Mouse (Mus musculus) liver, embryonic 13.5 days (tissue): ENCODE measurements around the gene Atp2a2. TPM values are rescaled to one million over a fixed set of nuclear protein-coding genes. Genes with fewer than 3 reads are reported as not detected.
"Not testable (repeated sequence)": the region's sequence is repeated elsewhere in the genome, so short reads cannot be mapped to it uniquely, and the experiment has no call there.

Source experiments
- ATAC-seq: fragments of 200-750 bp; cut with Nextera tagmentation; 2 replicates; pipeline ENCODE4 v1.8.0; 2017; ENCODE audit warnings: low read depth, mild to moderate bottlenecking, moderate number of reproducible peaks, moderate library complexity
- DNase-seq: peaks from one replicate; pipeline ENCODE4 v3.0.0; 2022
- H3K27ac ChIP-seq: fragments of 300-500 bp; sonication (generic); 2 replicates; pipeline ENCODE4 v1.5.1; 2015; ENCODE audit warnings: moderate library complexity, mild to moderate bottlenecking, inconsistent platforms
- H3K27me3 ChIP-seq: fragments of 300-500 bp; sonication (generic); 2 replicates; pipeline ENCODE4 v1.6.1; 2015; ENCODE audit warnings: mild to moderate bottlenecking, inconsistent platforms
- H3K36me3 ChIP-seq: fragments of 300-500 bp; sonication (generic); 2 replicates; pipeline ENCODE4 v1.6.1; 2015; ENCODE audit warnings: mild to moderate bottlenecking, inconsistent platforms
- H3K4me1 ChIP-seq: fragments of 300-500 bp; sonication (generic); replicated peaks from 2 replicates; pipeline ENCODE4 v1.6.1; 2015; ENCODE audit warnings: inconsistent platforms
- H3K4me2 ChIP-seq: fragments of 300-500 bp; sonication (generic); 2 replicates; pipeline ENCODE4 v1.6.1; 2015; ENCODE audit warnings: inconsistent platforms, mild to moderate bottlenecking, moderate library complexity
- H3K4me3 ChIP-seq: fragments of 300-500 bp; sonication (generic); replicated peaks from 2 replicates; pipeline ENCODE4 v1.5.1; 2015; ENCODE audit warnings: mild to moderate bottlenecking, inconsistent platforms
- H3K9ac ChIP-seq: fragments of 300-500 bp; sonication (generic); 2 replicates; pipeline ENCODE4 v1.6.1; 2015; ENCODE audit warnings: mild to moderate bottlenecking, inconsistent platforms
- H3K9me3 ChIP-seq: fragments of 300-500 bp; sonication (generic); replicated peaks from 2 replicates; pipeline ENCODE4 v1.6.1; 2016; ENCODE audit warnings: inconsistent platforms
- WGBS: fragments of 180-500 bp; shearing (Covaris S2); methylation state at CpG from one replicate; pipeline ENCODE4 v1.1.7; 2015; ENCODE audit not compliant: insufficient replicate concordance; 5-methylcytosine and 5-hydroxymethylcytosine counted together
- polyA plus RNA-seq: library from polyadenylated mRNA; unstranded; fragments of >200 nt; fragmentation: Nextera tagmentation; extraction: Ambion mirVana; gene quantifications from 2 replicates; pipeline ENCODE4 v1.2.1, GENCODE M21; 2015

The Atp2a2 gene
- polyA plus RNA-seq, 1 experiment from 2014 or later = 14.1 TPM

GRCm38 (mm10) chr5:122493035-122493434, 9.0 kb downstream of the Atp2a2 start:
- Histone ChIP-seq H3K9me3 (no peaks in the 10 kb centered on the region), H3K36me3 (peaks cover 87% of the 10 kb centered on the region), H3K4me2 (no peak overlapping the region), H3K27ac (no peak overlapping the region), H3K27me3 (no peaks in the 10 kb centered on the region), H3K4me3 (no peak overlapping the region), H3K9ac (no peak overlapping the region), H3K4me1 (peaks cover 12% of the 10 kb centered on the region)
- ATAC-seq = no peak
- WGBS = 82% methylated on average over 2 of the region's 2 CpGs
- no peak for DNase-seq

DNA sequence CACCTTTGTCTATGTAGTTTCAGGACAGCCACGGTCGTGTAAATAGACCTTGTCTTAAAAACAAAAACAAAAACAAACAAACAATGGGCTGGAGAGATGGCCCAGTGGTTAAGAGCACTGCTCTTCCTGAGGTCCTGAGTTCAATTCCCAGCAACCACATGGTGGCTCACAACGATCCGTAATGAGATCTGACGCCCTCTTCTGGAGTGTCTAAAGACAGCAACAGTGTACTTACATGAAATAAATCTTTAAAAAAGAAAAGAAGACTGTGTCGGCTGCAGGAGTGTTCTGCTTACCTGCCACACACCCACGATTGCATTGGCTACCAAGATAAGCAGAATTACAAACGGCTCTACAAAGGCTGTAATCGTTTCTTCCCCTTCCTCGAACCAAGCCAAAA, 10.6 kb downstream of the Atp2a2 start:
- Histone ChIP-seq H3K4me2 (no peak overlapping the region), H3K9me3 (no peaks in the 10 kb centered on the region), H3K36me3 (peaks cover 87% of the 10 kb centered on the region), H3K9ac (no peak overlapping the region), H3K27me3 (no peaks in the 10 kb centered on the region), H3K4me3 (no peak overlapping the region), H3K4me1 (0 out of 2 replicates have a peak, but pooled peaks cover 4% of the 10 kb centered on the region), H3K27ac (no peak overlapping the region)
- no peak for ATAC-seq
- DNase-seq = no peak
- 67% methylated on average over 10 of the region's 10 CpGs for WGBS

GRCm38 (mm10) chr5:122490148-122490547, 11.9 kb downstream of the Atp2a2 start:
- no peak for DNase-seq
- no peak overlapping the region for H3K9ac ChIP-seq
- H3K9me3 ChIP-seq = no peaks in the 10 kb centered on the region
- no peak overlapping the region for H3K27ac ChIP-seq
- WGBS = 83% methylated on average over 2 of the region's 2 CpGs
- 0 out of 2 replicates have a peak, but pooled peaks cover 4% of the 10 kb centered on the region for H3K4me1 ChIP-seq
- no peak overlapping the region for H3K4me2 ChIP-seq
- no peak overlapping the region for H3K4me3 ChIP-seq
- H3K36me3 ChIP-seq = peaks cover 89% of the 10 kb centered on the region
- H3K27me3 ChIP-seq = no peaks in the 10 kb centered on the region
- no peak for ATAC-seq

DNA sequence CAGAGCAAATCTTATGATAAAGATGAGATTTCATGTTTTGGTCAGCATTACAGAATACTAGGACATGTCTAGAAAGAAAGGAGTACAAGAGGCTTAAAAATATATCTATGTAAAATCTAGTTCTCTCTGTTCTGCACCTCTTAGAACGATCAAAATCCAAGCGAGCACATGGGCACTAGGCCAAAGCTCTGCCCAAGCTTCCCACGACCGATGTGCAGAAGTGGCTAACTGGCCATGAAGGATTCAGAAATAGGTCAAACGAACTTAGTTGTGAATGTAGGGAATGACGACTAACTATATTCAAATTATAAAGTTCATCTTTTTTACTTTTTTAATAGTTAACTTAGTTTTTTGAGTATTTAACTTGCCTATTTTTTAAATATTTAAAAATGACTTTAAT, 14.2 kb downstream of the Atp2a2 start:
- DNase-seq = no peak
- WGBS = 89% methylated on average over 6 of the region's 6 CpGs
- H3K36me3 ChIP-seq = peaks cover 91% of the 10 kb centered on the region
- no peak overlapping the region for H3K4me2 ChIP-seq
- H3K9ac ChIP-seq = no peak overlapping the region
- H3K27me3 ChIP-seq = no peaks in the 10 kb centered on the region
- H3K4me3 ChIP-seq = no peak overlapping the region
- no peaks in the 10 kb centered on the region for H3K9me3 ChIP-seq
- ATAC-seq = no peak
- H3K4me1 ChIP-seq = no peaks in the 10 kb centered on the region
- no peak overlapping the region for H3K27ac ChIP-seq

GRCm38 (mm10) chr5:122486243-122486642, 15.8 kb downstream of the Atp2a2 start:
- WGBS = 66% methylated on average over 5 of the region's 5 CpGs
- not testable (repeated sequence) for H3K4me3 ChIP-seq, DNase-seq, H3K9me3 ChIP-seq, H3K27me3 ChIP-seq, ATAC-seq, H3K9ac ChIP-seq, H3K27ac ChIP-seq, H3K4me2 ChIP-seq, H3K4me1 ChIP-seq
- peaks cover 91% of the 10 kb centered on the region for H3K36me3 ChIP-seq

DNA sequence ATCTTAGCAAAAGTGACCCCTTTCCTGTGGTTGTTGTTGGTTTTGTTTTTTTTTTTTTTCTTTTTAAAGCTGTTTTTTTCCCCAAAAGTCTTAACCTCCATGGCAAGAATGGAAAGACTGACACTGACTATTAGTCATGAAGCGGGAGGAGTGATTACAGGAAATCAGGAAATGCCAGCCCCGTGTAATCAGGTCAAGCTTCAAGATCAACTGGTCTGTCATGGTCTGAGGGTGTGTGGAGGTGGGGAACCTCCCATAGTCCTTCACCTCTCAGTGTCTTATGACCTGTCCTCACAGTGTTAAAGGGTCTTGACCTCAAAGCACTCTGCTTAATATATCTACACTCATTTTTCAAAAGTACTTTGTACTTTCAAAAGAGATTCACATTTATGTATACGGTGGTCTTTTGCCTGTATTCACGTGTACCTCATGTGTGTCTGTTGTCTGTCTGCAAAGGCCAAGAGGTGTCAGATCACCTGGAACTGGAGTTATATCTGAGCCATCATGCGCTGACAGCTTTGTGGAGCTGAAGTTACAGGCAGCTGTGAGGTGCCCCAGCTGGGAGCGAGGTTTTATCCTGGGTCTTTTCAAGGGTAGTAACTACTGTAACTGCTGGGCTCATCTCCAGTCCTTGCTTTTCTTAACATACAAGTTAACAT, 19.2 kb downstream of the Atp2a2 start:
- H3K4me2 ChIP-seq = no peak overlapping the region
- no peak overlapping the region for H3K4me3 ChIP-seq
- ATAC-seq (no peak), DNase-seq (no peak)
- H3K27me3 ChIP-seq = no peaks in the 10 kb centered on the region
- H3K4me1 ChIP-seq = no peaks in the 10 kb centered on the region
- H3K9me3 ChIP-seq = no peaks in the 10 kb centered on the region
- H3K9ac ChIP-seq = no peak overlapping the region
- WGBS = 73% methylated on average over 6 of the region's 6 CpGs
- H3K36me3 ChIP-seq = peaks cover 84% of the 10 kb centered on the region
- no peak overlapping the region for H3K27ac ChIP-seq

GRCm38 (mm10) chr5:122481844-122482243, 20.2 kb downstream of the Atp2a2 start:
- DNase-seq (no peak), ATAC-seq (no peak)
- peaks cover 87% of the 10 kb centered on the region for H3K36me3 ChIP-seq
- 0 out of 2 replicates have a peak, but pooled peaks cover 4% of the 10 kb centered on the region for H3K4me1 ChIP-seq
- no peaks in the 10 kb centered on the region for H3K27me3 ChIP-seq
- no peak overlapping the region for H3K4me2 ChIP-seq
- 88% methylated on average over 5 of the region's 5 CpGs for WGBS
- H3K27ac ChIP-seq = no peak overlapping the region
- no peak overlapping the region for H3K4me3 ChIP-seq
- H3K9ac ChIP-seq = no peak overlapping the region
- no peaks in the 10 kb centered on the region for H3K9me3 ChIP-seq

GRCm38 (mm10) chr5:122479131-122479530, 22.9 kb downstream of the Atp2a2 start:
- WGBS = 65% methylated on average over 2 of the region's 2 CpGs
- peaks cover 13% of the 10 kb centered on the region for H3K4me1 ChIP-seq
- no peak overlapping the region for H3K9ac ChIP-seq
- H3K4me2 ChIP-seq = no peak overlapping the region
- no peak overlapping the region for H3K4me3 ChIP-seq
- H3K36me3 ChIP-seq = peaks cover 86% of the 10 kb centered on the region
- H3K9me3 ChIP-seq = no peaks in the 10 kb centered on the region
- DNase-seq = no peak
- H3K27ac ChIP-seq = no peak overlapping the region
- H3K27me3 ChIP-seq = no peaks in the 10 kb centered on the region
- no peak for ATAC-seq

- Histone ChIP-seq H3K27ac (no peak overlapping the region), H3K4me1 (peaks cover 13% of the 10 kb centered on the region), H3K4me2 (no peak overlapping the region), H3K27me3 (no peaks in the 10 kb centered on the region), H3K4me3 (no peak overlapping the region), H3K9me3 (no peaks in the 10 kb centered on the region), H3K36me3 (peaks cover 85% of the 10 kb centered on the region), H3K9ac (no peak overlapping the region)
- no peak for DNase-seq
- 85% methylated on average over 3 of the region's 3 CpGs for WGBS
- no peak for ATAC-seq
Measured at GRCm38 (mm10) chr5:122477492-122477891, 24.5 kb downstream of the Atp2a2 start.

GRCm38 (mm10) chr5:122476078-122476477, 25.9 kb downstream of the Atp2a2 start:
- no peaks in the 10 kb centered on the region for H3K9me3 ChIP-seq
- H3K4me2 ChIP-seq = no peak overlapping the region
- DNase-seq = no peak
- H3K4me1 ChIP-seq = peaks cover 13% of the 10 kb centered on the region
- no peak for ATAC-seq
- no peak overlapping the region for H3K4me3 ChIP-seq
- H3K27me3 ChIP-seq = no peaks in the 10 kb centered on the region
- 43% methylated on average over 3 of the region's 3 CpGs for WGBS
- H3K27ac ChIP-seq = no peak overlapping the region
- H3K9ac ChIP-seq = no peak overlapping the region
- H3K36me3 ChIP-seq = peaks cover 84% of the 10 kb centered on the region

- Histone ChIP-seq H3K9me3 (no peaks in the 10 kb centered on the region), H3K36me3 (peaks cover 85% of the 10 kb centered on the region), H3K27ac (no peak overlapping the region), H3K4me2 (no peak overlapping the region), H3K27me3 (no peaks in the 10 kb centered on the region), H3K9ac (no peak overlapping the region), H3K4me3 (no peak overlapping the region), H3K4me1 (peaks cover 13% of the 10 kb centered on the region)
- ATAC-seq = no peak
- DNase-seq = no peak
- WGBS = 71% methylated on average over 4 of the region's 4 CpGs
Measured at GRCm38 (mm10) chr5:122474643-122475363, 27.2 kb downstream of the Atp2a2 start.

GRCm38 (mm10) chr5:122471658-122472057, 30.4 kb downstream of the Atp2a2 start:
- Histone ChIP-seq H3K4me2 (no peak overlapping the region), H3K27me3 (no peaks in the 10 kb centered on the region), H3K36me3 (peaks cover 94% of the 10 kb centered on the region), H3K9ac (no peak overlapping the region), H3K27ac (no peak overlapping the region), H3K9me3 (no peaks in the 10 kb centered on the region), H3K4me3 (no peak overlapping the region), H3K4me1 (peaks cover 9% of the 10 kb centered on the region)
- ATAC-seq (no peak), DNase-seq (no peak)
- 83% methylated on average over 5 of the region's 5 CpGs for WGBS
